Mouse (Mus musculus): ENCODE data around the gene Cd27. TPM values are rescaled to one million over a fixed set of nuclear protein-coding genes. Genes with fewer than 3 reads are reported as not detected.
A peak's percentile ranks its signal among the peaks of the same experiment; 100 is the strongest.
"Not testable (repeated sequence)": the region's sequence is repeated elsewhere in the genome, so short reads cannot be mapped to it uniquely, and the experiment has no call there.

Cd27 gene
- polyA plus RNA-seq, 1 experiment from 2014 or later = 3.0 TPM

DNA sequence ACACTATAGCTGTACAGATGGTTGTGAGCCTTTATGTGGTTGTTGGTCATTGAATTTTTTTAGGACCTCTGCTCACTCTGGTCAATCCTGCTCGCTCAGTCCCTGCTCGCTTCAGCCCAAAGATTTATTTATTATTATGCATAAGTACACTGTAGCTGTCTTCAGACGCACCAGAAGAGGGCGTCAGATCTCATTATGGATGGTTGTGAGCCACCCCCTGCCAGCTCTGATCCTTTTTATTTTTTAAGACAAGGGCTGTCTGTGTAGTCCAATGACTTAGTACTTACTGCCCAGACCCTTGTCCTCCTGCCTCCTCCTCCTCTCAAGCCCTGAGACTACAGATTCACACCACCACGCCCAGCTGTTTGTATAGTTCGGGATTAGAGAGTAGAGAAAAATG is 29.8 kb upstream of the Cd27 start:
- not testable (repeated sequence) for ATAC-seq (ENCODE audit: insufficient number of reproducible peaks, insufficient read depth, low FRiP score, low TSS enrichment, low read depth); H3K9me3 ChIP-seq; H3K36me3 ChIP-seq; H3K27ac ChIP-seq; H3K4me3 ChIP-seq (replicated peaks); H3K27me3 ChIP-seq; H3K4me2 ChIP-seq; H3K9ac ChIP-seq (replicated peaks); H3K4me1 ChIP-seq (replicated peaks)
- 61% methylated on average over 6 of the region's 6 CpGs for WGBS

DNA sequence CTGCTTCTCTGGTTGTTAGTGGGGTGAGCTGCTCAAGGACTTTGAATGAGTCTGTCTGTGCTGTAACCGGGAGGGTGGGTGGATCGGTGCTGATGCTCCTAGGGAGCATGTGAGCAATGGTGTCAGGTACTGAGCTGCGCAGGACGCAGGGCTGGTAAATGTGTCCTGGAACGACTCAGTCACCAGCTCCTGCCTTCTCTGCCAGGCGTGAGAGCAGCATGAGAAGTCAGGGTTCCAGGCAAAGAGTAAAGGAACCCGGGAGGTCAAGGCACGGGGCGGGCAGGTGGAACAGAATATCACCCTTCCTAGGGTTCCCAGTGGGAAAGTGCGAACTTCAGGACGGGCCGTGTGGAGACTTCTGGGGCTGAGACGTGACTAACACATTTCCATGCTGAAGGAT is 29.3 kb upstream of the Cd27 start:
- Histone ChIP-seq H3K4me3 (replicated peaks) (no peak overlapping the region), H3K27me3 (0 out of 2 replicates have a peak, but pooled peaks cover 3% of the 10 kb centered on the region), H3K9ac (replicated peaks) (no peak overlapping the region), H3K27ac (no peak overlapping the region), H3K36me3 (no peaks in the 10 kb centered on the region), H3K4me2 (no peak overlapping the region), H3K4me1 (replicated peaks) (no peaks in the 10 kb centered on the region), H3K9me3 (peaks cover 4% of the 10 kb centered on the region; the same call in 1 of the 2 replicates)
- 71% methylated on average over 13 of the region's 13 CpGs for WGBS
- ATAC-seq (ENCODE audit: insufficient number of reproducible peaks, insufficient read depth, low FRiP score, low TSS enrichment, low read depth) = no peak

DNA sequence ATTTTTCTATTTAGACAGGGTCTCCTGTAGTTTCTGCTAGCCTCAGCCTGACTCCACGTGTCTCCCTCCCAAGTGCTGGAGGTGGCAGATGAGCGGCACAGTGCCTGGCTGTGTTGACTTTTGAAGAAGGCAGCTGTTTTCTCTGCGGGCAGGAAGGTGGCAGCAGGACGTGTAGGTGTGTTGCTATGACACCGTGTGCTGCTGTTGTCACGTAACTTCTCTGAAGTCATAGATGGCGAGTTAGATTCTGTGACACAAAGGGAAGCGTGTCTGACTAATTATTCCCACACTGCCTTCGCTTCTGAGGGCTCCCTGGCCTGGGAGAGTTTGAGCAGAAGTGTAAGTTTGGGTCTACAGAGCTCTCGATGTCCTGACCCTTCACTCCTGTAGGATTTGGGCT is 28.4 kb upstream of the Cd27 start:
- no peaks in the 10 kb centered on the region for H3K36me3 ChIP-seq
- ATAC-seq (ENCODE audit: insufficient number of reproducible peaks, insufficient read depth, low FRiP score, low TSS enrichment, low read depth) = no peak
- no peaks in the 10 kb centered on the region for H3K4me1 ChIP-seq (replicated peaks)
- 55% methylated on average over 10 of the region's 10 CpGs for WGBS
- H3K4me3 ChIP-seq (replicated peaks) = no peak overlapping the region
- no peak overlapping the region for H3K27ac ChIP-seq
- peaks cover 4% of the 10 kb centered on the region; the same call in 1 of the 2 replicates for H3K9me3 ChIP-seq
- H3K4me2 ChIP-seq = no peak overlapping the region
- no peaks in the 10 kb centered on the region for H3K27me3 ChIP-seq
- H3K9ac ChIP-seq (replicated peaks) = no peak overlapping the region

DNA sequence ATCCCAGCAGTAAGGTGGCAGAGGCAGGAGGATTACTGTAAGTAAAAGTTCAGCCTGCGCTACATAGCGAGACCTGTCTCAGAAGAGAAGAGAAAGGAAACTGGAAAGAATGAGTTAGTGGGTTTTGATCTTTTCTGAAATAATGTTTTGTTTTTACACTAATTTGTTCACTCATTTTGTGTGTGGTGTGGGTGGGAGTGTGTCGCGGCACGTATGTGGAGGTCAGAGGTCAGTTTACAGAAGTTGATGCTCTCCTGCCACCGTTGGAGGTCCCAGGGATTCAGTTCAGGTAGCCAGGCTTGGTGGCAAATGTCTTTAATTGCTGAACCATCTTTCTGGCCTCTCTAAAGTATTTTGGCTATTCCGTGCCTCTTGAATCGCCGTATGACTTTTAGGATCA is 27.4 kb upstream of the Cd27 start:
- H3K36me3 ChIP-seq = no peaks in the 10 kb centered on the region
- no peak overlapping the region for H3K4me2 ChIP-seq
- no peak overlapping the region for H3K4me3 ChIP-seq (replicated peaks)
- no peak overlapping the region for H3K27ac ChIP-seq
- ATAC-seq (ENCODE audit: insufficient number of reproducible peaks, insufficient read depth, low FRiP score, low TSS enrichment, low read depth) = no peak
- peaks cover 4% of the 10 kb centered on the region; the same call in 1 of the 2 replicates for H3K9me3 ChIP-seq
- no peaks in the 10 kb centered on the region for H3K27me3 ChIP-seq
- H3K4me1 ChIP-seq (replicated peaks) = no peaks in the 10 kb centered on the region
- 87% methylated on average over 9 of the region's 9 CpGs for WGBS
- no peak overlapping the region for H3K9ac ChIP-seq (replicated peaks)

DNA sequence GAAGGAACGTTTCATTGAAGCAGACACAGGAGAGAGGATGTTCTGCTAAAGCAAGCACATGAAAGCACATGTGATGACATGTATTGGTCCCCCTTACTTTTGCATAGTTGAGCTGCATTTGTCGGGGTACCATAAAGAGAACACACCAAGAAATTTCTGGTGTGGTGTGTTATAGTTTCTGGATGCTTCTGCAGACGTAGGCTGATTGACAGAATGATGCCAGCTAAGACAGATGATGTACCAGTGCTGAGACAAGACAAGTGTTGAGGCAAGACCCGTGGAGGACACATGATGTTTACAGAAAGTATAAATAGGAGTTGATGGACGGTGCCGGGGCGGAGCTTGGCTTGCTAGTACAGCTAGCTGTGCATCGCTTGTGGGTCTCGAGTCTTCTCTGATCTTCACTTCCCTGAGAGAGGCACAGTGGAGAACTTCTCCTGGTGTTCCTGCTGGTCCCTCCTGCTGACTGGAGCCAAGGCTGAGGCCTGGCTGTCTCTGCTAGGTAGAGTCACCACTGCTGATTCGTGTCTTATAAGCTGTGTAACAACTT is 23.3 kb upstream of the Cd27 start:
- Histone ChIP-seq H3K9me3 (peaks cover 4% of the 10 kb centered on the region; the same call in 1 of the 2 replicates), H3K4me1 (replicated peaks) (peaks cover 16% of the 10 kb centered on the region), H3K4me3 (replicated peaks) (no peak overlapping the region), H3K27me3 (no peaks in the 10 kb centered on the region), H3K27ac (no peak overlapping the region), H3K9ac (replicated peaks) (no peak overlapping the region), H3K4me2 (no peak overlapping the region), H3K36me3 (no peaks in the 10 kb centered on the region)
- WGBS = 78% methylated on average over 10 of the region's 10 CpGs
- no peak for ATAC-seq (ENCODE audit: insufficient number of reproducible peaks, insufficient read depth, low FRiP score, low TSS enrichment, low read depth)

DNA sequence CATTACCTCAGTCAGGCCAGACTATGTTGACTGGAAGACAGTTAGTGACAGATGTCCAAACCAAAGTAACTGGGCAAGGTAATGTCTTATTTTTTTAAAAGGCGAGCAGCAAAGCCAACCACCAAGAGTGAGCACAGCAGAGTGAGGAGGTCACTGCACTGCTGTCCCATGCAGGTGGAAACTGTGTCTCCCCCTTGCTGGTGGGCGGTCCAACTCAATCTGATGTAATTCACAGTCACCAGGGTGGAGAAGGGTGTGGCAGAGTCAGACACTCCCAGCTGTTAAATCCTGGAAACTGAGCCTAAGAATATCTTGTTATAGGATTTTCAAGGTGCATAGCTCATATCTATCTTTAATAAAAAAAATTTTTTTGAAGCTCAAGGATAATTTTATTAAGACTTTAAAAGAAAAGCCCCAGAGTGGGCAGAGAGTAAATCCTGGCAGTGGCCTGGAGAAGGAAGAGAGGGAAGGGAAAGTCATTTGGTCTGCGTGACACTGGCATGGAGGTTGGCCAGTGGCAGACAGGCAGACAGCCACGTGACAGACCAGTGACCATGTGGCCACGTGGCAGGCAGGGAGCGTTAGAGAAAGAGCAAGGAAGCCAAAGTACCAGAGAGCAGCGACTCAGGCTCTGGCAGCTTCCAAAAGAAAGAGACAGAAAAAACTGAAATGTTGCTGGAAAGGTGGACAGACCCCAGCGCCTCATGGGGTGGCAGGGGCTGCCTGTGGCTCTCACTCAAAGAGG is 19.6 kb upstream of the Cd27 start:
- Histone ChIP-seq H3K4me1 (replicated peaks) (peaks cover 16% of the 10 kb centered on the region), H3K4me3 (replicated peaks) (no peak overlapping the region), H3K27ac (0 out of 2 replicates have a peak overlapping the region, but pooled peaks have one; percentile 8), H3K36me3 (no peaks in the 10 kb centered on the region), H3K27me3 (no peaks in the 10 kb centered on the region), H3K9me3 (peaks cover 6% of the 10 kb centered on the region; the same call in 1 of the 2 replicates), H3K4me2 (no peak overlapping the region), H3K9ac (replicated peaks) (no peak overlapping the region)
- 80% methylated on average over 8 of the region's 8 CpGs for WGBS
- ATAC-seq (ENCODE audit: insufficient number of reproducible peaks, insufficient read depth, low FRiP score, low TSS enrichment, low read depth) = no peak

DNA sequence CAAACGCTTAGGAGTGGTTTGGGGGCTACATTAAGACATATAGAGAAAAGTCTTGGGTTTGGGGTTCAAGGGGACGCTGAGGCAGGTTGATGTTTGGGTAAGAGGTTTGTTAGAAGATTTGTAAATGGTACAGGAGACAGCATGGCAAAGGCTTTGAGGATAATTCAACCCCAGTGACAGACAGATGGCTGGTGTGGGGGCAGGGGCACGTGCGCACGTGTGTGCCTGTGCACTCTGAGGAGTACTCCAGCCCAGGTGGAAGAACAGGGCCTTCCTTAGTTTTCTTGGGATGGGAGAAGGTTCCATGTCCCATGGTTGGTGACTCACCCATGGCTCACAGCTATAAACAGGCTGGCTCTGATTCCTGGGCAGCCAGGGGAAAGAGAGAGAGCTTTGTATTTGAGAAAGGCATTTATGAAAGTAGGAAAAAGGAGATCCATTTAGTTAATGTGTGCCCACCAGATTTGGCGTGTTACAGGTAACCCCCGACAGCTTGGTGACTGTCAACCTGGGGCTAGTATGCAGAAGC is 18.8 kb upstream of the Cd27 start:
- WGBS = 87% methylated on average over 7 of the region's 7 CpGs
- H3K27me3 ChIP-seq = no peaks in the 10 kb centered on the region
- peaks cover 6% of the 10 kb centered on the region; the same call in 1 of the 2 replicates for H3K9me3 ChIP-seq
- no peaks in the 10 kb centered on the region for H3K36me3 ChIP-seq
- no peak for ATAC-seq (ENCODE audit: insufficient number of reproducible peaks, insufficient read depth, low FRiP score, low TSS enrichment, low read depth)
- no peak overlapping the region for H3K4me3 ChIP-seq (replicated peaks)
- H3K4me1 ChIP-seq (replicated peaks) = peaks cover 16% of the 10 kb centered on the region
- H3K9ac ChIP-seq (replicated peaks) = no peak overlapping the region
- no peak overlapping the region for H3K4me2 ChIP-seq
- 0 out of 2 replicates have a peak overlapping the region, but pooled peaks have one; percentile 29 for H3K27ac ChIP-seq

DNA sequence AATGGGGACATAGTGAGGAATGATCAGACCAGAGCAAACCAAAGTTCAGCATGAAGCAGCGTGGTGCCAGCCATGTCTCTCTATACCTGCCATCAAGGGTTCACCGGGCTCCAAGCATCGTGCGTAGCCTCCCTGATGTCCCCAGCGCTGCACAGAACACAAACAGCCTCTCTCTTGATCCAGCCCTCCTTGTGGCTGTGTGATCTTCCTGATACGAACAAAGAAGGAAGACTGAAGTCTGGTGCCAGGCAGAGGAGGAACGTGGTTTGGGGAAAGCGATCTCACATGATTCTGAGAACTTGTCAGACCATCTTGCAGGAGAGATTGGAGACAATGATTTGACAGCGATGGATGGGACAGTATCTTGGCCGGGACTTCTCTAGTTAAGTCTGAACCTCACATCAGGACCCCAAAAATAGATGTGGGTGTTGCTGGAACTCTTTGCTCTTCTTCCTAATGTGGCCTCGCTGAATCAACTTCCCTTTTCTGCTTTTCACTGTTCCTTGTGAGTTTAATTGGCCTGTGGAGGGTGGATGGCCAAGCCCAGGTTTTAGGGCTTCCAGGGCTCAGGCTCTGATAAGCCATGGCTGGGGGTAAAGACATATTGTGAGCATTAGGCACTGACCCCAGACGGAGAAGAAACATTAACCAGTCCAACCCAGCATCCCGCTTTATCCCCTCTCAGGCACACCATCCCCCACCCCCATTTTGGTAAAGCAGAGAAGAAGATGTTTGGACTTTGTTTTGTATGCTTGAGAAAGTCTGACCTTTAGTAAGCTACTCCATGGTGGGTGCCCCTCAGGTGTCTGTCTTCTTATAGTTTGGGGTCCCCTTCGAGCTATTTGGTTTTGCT is 17.3 kb upstream of the Cd27 start:
- H3K4me2 ChIP-seq = no peak overlapping the region
- peaks cover 16% of the 10 kb centered on the region for H3K4me1 ChIP-seq (replicated peaks)
- WGBS = 80% methylated on average over 14 of the region's 14 CpGs
- no peak overlapping the region for H3K27ac ChIP-seq
- no peak overlapping the region for H3K9ac ChIP-seq (replicated peaks)
- H3K9me3 ChIP-seq = peaks cover 6% of the 10 kb centered on the region; the same call in 1 of the 2 replicates
- no peaks in the 10 kb centered on the region for H3K36me3 ChIP-seq
- ATAC-seq (ENCODE audit: insufficient number of reproducible peaks, insufficient read depth, low FRiP score, low TSS enrichment, low read depth) = no peak
- H3K4me3 ChIP-seq (replicated peaks) = no peak overlapping the region
- H3K27me3 ChIP-seq = no peaks in the 10 kb centered on the region

DNA sequence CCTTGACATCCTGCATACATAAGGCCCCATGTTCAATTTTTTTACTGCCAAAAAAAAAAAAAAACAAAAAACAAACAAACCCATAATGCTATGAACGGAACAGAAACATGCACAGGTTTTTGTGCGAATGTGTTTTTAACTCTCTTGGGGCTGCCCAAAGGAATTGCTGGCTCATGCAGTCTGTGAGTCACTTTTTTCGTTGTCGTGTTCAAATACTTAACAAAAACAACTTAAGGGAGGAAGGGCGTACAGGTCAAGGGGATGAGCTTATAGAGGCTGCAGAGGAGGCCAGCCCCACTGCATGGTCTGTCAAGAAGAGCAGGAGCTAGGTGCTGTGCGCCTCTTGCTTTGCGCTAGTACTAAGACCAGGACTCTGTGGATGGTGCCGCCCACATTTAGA is 15.9 kb upstream of the Cd27 start:
- ATAC-seq (ENCODE audit: insufficient number of reproducible peaks, insufficient read depth, low FRiP score, low TSS enrichment, low read depth) = no peak
- H3K9me3 ChIP-seq = peaks cover 6% of the 10 kb centered on the region; the same call in 1 of the 2 replicates
- no peaks in the 10 kb centered on the region for H3K27me3 ChIP-seq
- no peaks in the 10 kb centered on the region for H3K36me3 ChIP-seq
- H3K4me3 ChIP-seq (replicated peaks) = no peak overlapping the region
- peaks cover 5% of the 10 kb centered on the region for H3K4me1 ChIP-seq (replicated peaks)
- H3K9ac ChIP-seq (replicated peaks) = no peak overlapping the region
- no peak overlapping the region for H3K27ac ChIP-seq
- H3K4me2 ChIP-seq = no peak overlapping the region
- WGBS = 92% methylated on average over 8 of the region's 8 CpGs

DNA sequence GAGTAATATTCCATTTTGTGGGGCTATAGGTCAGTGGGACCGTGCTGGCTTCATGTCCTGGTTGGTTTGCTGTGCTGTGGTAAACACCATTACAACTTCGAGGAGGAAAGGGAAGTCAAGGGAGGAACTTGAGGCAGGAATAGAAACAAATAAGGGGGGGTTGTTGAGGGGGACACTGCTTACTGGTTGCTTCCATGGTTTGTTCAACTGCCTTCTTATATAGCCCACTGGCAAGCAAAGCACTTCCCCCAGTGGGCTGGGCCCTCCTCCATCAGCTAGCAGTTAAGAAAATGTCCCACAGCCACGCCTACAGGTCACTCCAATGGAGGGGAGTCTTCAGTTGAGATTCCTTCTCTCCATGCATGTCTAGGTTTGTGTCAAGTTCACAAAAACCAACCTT is 15.5 kb upstream of the Cd27 start:
- Histone ChIP-seq H3K9ac (replicated peaks) (no peak overlapping the region), H3K4me3 (replicated peaks) (no peak overlapping the region), H3K9me3 (peaks cover 6% of the 10 kb centered on the region; the same call in 1 of the 2 replicates), H3K4me1 (replicated peaks) (peaks cover under 1% of the 10 kb centered on the region), H3K36me3 (no peaks in the 10 kb centered on the region), H3K27me3 (no peaks in the 10 kb centered on the region), H3K4me2 (no peak overlapping the region), H3K27ac (no peak overlapping the region)
- 90% methylated on average over 3 of the region's 3 CpGs for WGBS
- no peak for ATAC-seq (ENCODE audit: insufficient number of reproducible peaks, insufficient read depth, low FRiP score, low TSS enrichment, low read depth)

DNA sequence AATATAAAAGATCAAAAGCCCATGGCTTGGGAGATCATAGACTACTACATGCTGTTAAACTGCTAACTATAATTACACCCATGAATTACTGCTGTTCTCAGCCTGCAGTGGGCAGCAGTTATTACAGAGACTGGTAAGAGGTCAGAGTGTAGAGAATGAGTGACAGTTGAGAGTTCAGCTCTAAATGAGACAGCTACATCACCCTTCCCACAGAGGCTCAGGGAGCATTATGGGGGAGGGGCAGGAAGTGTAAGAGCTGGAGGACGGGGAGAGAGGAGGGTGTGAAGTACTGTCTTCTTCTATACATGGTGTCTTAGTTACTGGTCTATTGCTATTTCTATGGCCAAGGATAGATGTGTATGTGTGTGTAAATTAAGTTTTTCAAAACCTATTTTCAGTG is 7.7 kb upstream of the Cd27 start:
- WGBS = 25% methylated on average over 1 of the region's 1 CpGs
- Histone ChIP-seq H3K4me1 (replicated peaks) (no peaks in the 10 kb centered on the region), H3K4me2 (no peak overlapping the region), H3K36me3 (no peaks in the 10 kb centered on the region), H3K9ac (replicated peaks) (no peak overlapping the region), H3K4me3 (replicated peaks) (no peak overlapping the region), H3K27me3 (no peaks in the 10 kb centered on the region), H3K27ac (no peak overlapping the region), H3K9me3 (no peaks in the 10 kb centered on the region)
- no peak for ATAC-seq (ENCODE audit: insufficient number of reproducible peaks, insufficient read depth, low FRiP score, low TSS enrichment, low read depth)

Data from limb, embryonic 12.5 days (tissue).